Comparison of ENCODE assay signal across 7 mouse cellular contexts in genomic region chr2:59611216-59611810, GRCm38 (mm10). TPM values are rescaled to one million over a fixed set of nuclear protein-coding genes. Genes with fewer than 3 reads are reported as not detected.
DNase-seq lines count a peak whose midpoint lies in the region; ATAC-seq and TF ChIP-seq lines count a peak whose summit lies in the region.

No protein-coding gene starts in this region.

- peak overlapping the region; percentile 89 for H3K4me2 ChIP-seq in limb, embryonic 14.5 days (replicated peaks; ENCODE audit: low read depth, low read length, severe bottlenecking)
- H3K4me2 ChIP-seq in stomach, embryonic 16.5 days (ENCODE audit: low read depth, low read length): peak overlapping the region; percentile 80

- no peaks in the 10 kb centered on the region for H3K27me3 ChIP-seq in limb, embryonic 14.5 days (ENCODE audit: control insufficient read depth, insufficient read depth, low read length)
- H3K27me3 ChIP-seq in stomach, embryonic 16.5 days (ENCODE audit: control insufficient read depth, insufficient read depth, low read length): no peaks in the 10 kb centered on the region

- no peak for TF ChIP-seq CTCF in embryonic fibroblast, embryonic 13.5 days (IDR thresholded peaks at IDR 0.05; ENCODE audit: borderline replicate concordance, insufficient read depth, low read length)

- peak overlapping the region; percentile 78 for H3K4me3 ChIP-seq in embryonic fibroblast, embryonic 13.5 days (ENCODE audit: insufficient read depth, low read length)
- peak overlapping the region; percentile 94 for H3K4me3 ChIP-seq in limb, embryonic 14.5 days (replicated peaks; ENCODE audit: low read length)
- peak overlapping the region; percentile 95 for H3K4me3 ChIP-seq in stomach, embryonic 16.5 days (replicated peaks; ENCODE audit: low read length)

- under 1% methylated on average over 13 of the region's 14 CpGs for whole genome bisulfite sequencing in limb, embryonic 14.5 days
- 5% methylated on average over 14 of the region's 14 CpGs for WGBS in stomach, embryonic 16.5 days

- H3K4me1 ChIP-seq in embryonic fibroblast, embryonic 13.5 days (ENCODE audit: control insufficient read depth, insufficient read depth, low read length): peaks cover 20% of the 10 kb centered on the region
- H3K4me1 ChIP-seq in limb, embryonic 14.5 days (ENCODE audit: control insufficient read depth, insufficient read depth, low read length): peaks cover 52% of the 10 kb centered on the region
- peaks cover 26% of the 10 kb centered on the region for H3K4me1 ChIP-seq in stomach, embryonic 16.5 days (ENCODE audit: control insufficient read depth, insufficient read depth, low read length)

- H3K36me3 ChIP-seq in limb, embryonic 14.5 days (ENCODE audit: control insufficient read depth, insufficient read depth, low read length): no peaks in the 10 kb centered on the region
- H3K36me3 ChIP-seq in stomach, embryonic 16.5 days (ENCODE audit: control insufficient read depth, insufficient read depth, low read length): no peaks in the 10 kb centered on the region

- peak overlapping the region; percentile 88 for H3K9ac ChIP-seq in limb, embryonic 14.5 days (ENCODE audit: low read depth, low read length, severe bottlenecking)
- H3K9ac ChIP-seq in stomach, embryonic 16.5 days (ENCODE audit: low read length): peak overlapping the region; percentile 95

- ATAC-seq in limb, embryonic 14.5 days (ENCODE audit: low FRiP score, low read depth): no peak
- no peak for ATAC-seq in stomach, embryonic 16.5 days (ENCODE audit: insufficient read depth, low FRiP score)

- peak overlapping the region; percentile 97 for H3K27ac ChIP-seq in embryonic fibroblast, embryonic 13.5 days (ENCODE audit: insufficient read depth, low read length)
- peak overlapping the region; percentile 88 for H3K27ac ChIP-seq in limb, embryonic 14.5 days (replicated peaks; ENCODE audit: low read depth, low read length)
- peak overlapping the region; percentile 86 for H3K27ac ChIP-seq in stomach, embryonic 16.5 days (ENCODE audit: low read length)

- DNase-seq in retina, embryonic 14.5 days (ENCODE audit: low spot score): peak; percentile 38
- DNase-seq in retina, postnatal 1 day: no peak
- peak; percentile 57 for DNase-seq in limb, embryonic 14.5 days (ENCODE audit: low spot score)
- no peak for DNase-seq in thymus, adult 18-20 months
- DNase-seq in ovary, postnatal 10 days (ENCODE audit: low spot score): no peak

- H3K9me3 ChIP-seq in limb, embryonic 14.5 days (ENCODE audit: control insufficient read depth, low read length): no peaks in the 10 kb centered on the region
- H3K9me3 ChIP-seq in stomach, embryonic 16.5 days (replicated peaks; ENCODE audit: control insufficient read depth, low read length): no peaks in the 10 kb centered on the region

- no peak for TF ChIP-seq POLR2A in embryonic fibroblast, embryonic 13.5 days (IDR thresholded peaks at IDR 0.05; ENCODE audit: low read depth, low read length)
- TF ChIP-seq POLR2A in limb, embryonic 14.5 days (IDR thresholded peaks at IDR 0.05; ENCODE audit: borderline replicate concordance, extremely low read depth, insufficient read depth, insufficient read length): no peak

RNA-seq across cellular contexts. Expression of gene Tanc1, which starts 0.5 kb away (rescaled TPM):
- 61.8 and 66.1 TPM in 2 replicates for polyA plus RNA-seq in embryonic fibroblast, embryonic 13.5 days (2011; ENCODE audit: insufficient read length, low read depth, missing spikeins)
- 23.4 and 24.1 TPM in 2 replicates for polyA plus RNA-seq in limb, embryonic 14.5 days (2012; rRNA removed)
- polyA plus RNA-seq in limb, embryonic 14.5 days (2014; fragmentation: Nextera tagmentation; extraction: Ambion mirVana): 35.3 and 38.0 TPM in 2 replicates
- polyA plus RNA-seq in stomach, embryonic 16.5 days (2015; fragmentation: Nextera tagmentation; extraction: Ambion mirVana): 30.0 and 33.0 TPM in 2 replicates

Comparison
In these comparisons a context has a peak if more than half of its experiments do, and no peak if none do; other contexts are left out.
1. DNase-seq: peak in retina, embryonic 14.5 days (single experiment) and limb, embryonic 14.5 days (single experiment); none in retina, postnatal 1 day (single experiment), thymus, adult 18-20 months (0 of 2) and ovary, postnatal 10 days (single experiment).
2. Peak in every context shown above with its lines, with median percentiles within 50 percentile points of each other: H3K27ac ChIP-seq and H3K4me3 ChIP-seq.